Mouse (Mus musculus): Measurements from ENCODE around the gene Serpina1f. TPM values are rescaled to one million over a fixed set of nuclear protein-coding genes. Genes with fewer than 3 reads are reported as not detected.
"Not testable (repeated sequence)": the region's sequence is repeated elsewhere in the genome, so short reads cannot be mapped to it uniquely, and the experiment has no call there.

Gene Serpina1f
- polyA plus RNA-seq, 1 experiment = 0.08 TPM

DNA sequence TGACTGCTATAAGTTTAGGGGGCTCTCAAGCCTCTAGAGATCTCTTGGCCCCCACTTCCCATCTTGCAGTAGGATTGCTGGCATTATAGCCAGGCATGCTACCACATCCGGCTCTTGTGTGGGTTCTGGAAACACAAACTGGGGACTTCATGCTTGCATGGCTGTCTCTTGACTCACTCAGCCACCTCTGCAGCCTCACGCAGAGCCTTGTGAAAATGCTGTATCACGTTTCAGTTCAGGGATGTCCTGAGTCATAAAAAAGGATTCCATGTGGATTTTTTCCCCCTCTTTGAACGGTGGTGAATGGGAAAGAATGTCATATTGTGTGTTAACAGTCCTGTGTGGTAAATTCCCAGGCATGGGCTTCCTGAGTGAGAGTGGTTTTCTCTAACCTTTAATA is 11.6 kb downstream of the Serpina1f start:
- Histone ChIP-seq H3K36me3 (ENCODE audit: control insufficient read depth, insufficient read depth, low read length) (no peaks in the 10 kb centered on the region), H3K27me3 (ENCODE audit: control insufficient read depth, insufficient read depth, low read length) (no peaks in the 10 kb centered on the region), H3K4me1 (replicated peaks; ENCODE audit: control insufficient read depth, insufficient read depth, low read length) (no peaks in the 10 kb centered on the region), H3K4me3 (ENCODE audit: control insufficient read depth, insufficient read depth, low read length) (no peak overlapping the region), H3K27ac (ENCODE audit: control insufficient read depth, insufficient read depth, low read length) (no peak overlapping the region)
- TF ChIP-seq CTCF (IDR thresholded peaks at IDR 0.05; ENCODE audit: borderline replicate concordance, control insufficient read depth, extremely low read depth, insufficient read depth, low read length, poor library complexity) = no peak
- no peak for TF ChIP-seq POLR2A (IDR thresholded peaks at IDR 0.05; ENCODE audit: control insufficient read depth, extremely low read depth, insufficient read depth, low read length, poor library complexity)
- 57% methylated on average over 4 of the region's 4 CpGs for WGBS
- no peak for DNase-seq

DNA sequence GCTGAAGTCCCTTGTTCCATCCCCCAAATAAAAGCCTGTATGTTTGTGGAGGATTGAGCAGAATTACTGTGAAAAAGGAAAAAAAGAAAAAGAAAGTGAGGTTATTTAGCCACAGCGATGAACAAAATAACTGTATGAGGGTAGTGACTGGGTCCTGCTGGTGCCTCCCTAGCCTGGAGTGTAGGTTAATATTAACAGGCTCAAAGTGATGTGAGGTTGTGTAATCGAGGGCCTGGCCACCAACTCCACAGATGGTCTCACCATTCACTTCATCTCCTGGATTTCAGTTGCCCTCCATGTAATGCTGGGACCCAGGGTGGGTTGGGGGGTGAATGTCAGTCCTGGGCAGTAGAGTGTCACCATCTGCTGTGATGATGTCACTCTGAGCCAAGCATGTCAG is 13.6 kb downstream of the Serpina1f start:
- H3K27me3 ChIP-seq (ENCODE audit: control insufficient read depth, insufficient read depth, low read length) = no peaks in the 10 kb centered on the region
- no peak overlapping the region for H3K4me3 ChIP-seq (ENCODE audit: control insufficient read depth, insufficient read depth, low read length)
- TF ChIP-seq POLR2A (IDR thresholded peaks at IDR 0.05; ENCODE audit: control insufficient read depth, extremely low read depth, insufficient read depth, low read length, poor library complexity) (no peak), CTCF (IDR thresholded peaks at IDR 0.05; ENCODE audit: borderline replicate concordance, control insufficient read depth, extremely low read depth, insufficient read depth, low read length, poor library complexity) (no peak)
- no peak overlapping the region for H3K27ac ChIP-seq (ENCODE audit: control insufficient read depth, insufficient read depth, low read length)
- no peak for DNase-seq
- 77% methylated on average over 2 of the region's 2 CpGs for WGBS
- H3K36me3 ChIP-seq (ENCODE audit: control insufficient read depth, insufficient read depth, low read length) = no peaks in the 10 kb centered on the region
- H3K4me1 ChIP-seq (replicated peaks; ENCODE audit: control insufficient read depth, insufficient read depth, low read length) = no peaks in the 10 kb centered on the region

DNA sequence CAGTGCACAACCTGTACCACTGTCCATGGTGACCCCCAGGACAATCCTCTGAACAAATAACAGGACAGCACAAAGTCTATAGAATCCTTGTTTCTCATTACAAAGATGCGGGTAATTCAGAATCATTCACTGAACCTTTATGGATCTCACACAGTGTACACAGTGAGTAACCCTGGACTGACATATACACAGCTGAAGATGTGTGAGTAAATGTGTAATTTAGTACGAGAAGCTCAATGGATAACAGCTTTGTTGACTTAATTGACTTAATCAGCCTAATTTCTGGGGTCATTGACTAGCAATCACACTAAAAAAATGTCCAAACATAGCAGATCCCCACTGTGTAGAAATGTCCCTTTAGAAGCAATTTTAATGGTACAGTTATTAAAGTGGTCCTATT is 14.2 kb downstream of the Serpina1f start:
- no peak for TF ChIP-seq CTCF (IDR thresholded peaks at IDR 0.05; ENCODE audit: borderline replicate concordance, control insufficient read depth, extremely low read depth, insufficient read depth, low read length, poor library complexity)
- TF ChIP-seq POLR2A (IDR thresholded peaks at IDR 0.05; ENCODE audit: control insufficient read depth, extremely low read depth, insufficient read depth, low read length, poor library complexity) = no peak
- no peaks in the 10 kb centered on the region for H3K36me3 ChIP-seq (ENCODE audit: control insufficient read depth, insufficient read depth, low read length)
- no peak overlapping the region for H3K4me3 ChIP-seq (ENCODE audit: control insufficient read depth, insufficient read depth, low read length)
- DNase-seq = no peak
- H3K27me3 ChIP-seq (ENCODE audit: control insufficient read depth, insufficient read depth, low read length) = no peaks in the 10 kb centered on the region
- H3K27ac ChIP-seq (ENCODE audit: control insufficient read depth, insufficient read depth, low read length) = no peak overlapping the region
- H3K4me1 ChIP-seq (replicated peaks; ENCODE audit: control insufficient read depth, insufficient read depth, low read length) = no peaks in the 10 kb centered on the region
- 88% methylated on average over 2 of the region's 2 CpGs for WGBS

DNA sequence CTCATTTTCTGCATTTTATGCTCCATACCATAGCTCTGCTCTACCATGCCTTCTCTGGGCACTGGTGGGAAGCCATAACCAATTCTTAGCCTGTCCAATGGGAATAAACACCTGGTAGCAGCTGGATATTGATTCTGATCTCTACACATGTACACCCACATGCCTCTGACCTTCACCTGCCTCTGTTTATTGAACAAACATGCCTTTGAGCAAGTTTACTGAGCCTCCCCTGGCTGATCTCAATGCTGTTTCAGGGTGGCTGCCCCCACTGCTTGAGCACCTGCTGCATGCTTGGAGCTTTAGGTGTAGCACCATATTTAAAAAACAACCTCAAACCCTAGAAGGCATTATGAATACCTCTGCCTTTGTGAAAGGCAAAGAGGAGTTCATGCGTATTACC is 15.5 kb downstream of the Serpina1f start:
- not testable (repeated sequence) for H3K27me3 ChIP-seq (ENCODE audit: control insufficient read depth, insufficient read depth, low read length); DNase-seq
- 100% methylated on average over 1 of the region's 1 CpGs for WGBS

DNA sequence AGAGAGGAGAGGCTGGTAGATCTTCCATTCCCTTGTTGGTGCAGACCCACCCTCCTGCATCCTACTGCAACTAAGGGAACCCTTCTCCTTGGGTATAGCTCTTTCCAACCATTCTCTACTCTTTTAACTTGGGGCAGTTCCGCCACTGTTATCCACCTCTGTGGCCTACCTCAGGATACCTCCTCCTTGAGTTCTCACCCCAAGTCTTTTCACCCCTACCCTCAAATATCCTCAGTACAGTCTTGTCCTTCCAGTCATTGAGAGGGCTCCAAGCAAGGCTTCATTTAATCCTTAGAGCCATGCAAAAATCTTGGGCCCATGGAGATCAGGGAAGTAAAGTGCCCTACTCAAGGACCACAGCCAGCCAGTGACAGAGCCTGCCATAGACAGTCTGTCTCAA is 19.3 kb downstream of the Serpina1f start, which contains the start of gene Serpina16:
Serpina16 (minus strand) TSS at position 101 of the 400 bp plus-strand sequence.
- H3K4me1 ChIP-seq (replicated peaks; ENCODE audit: control insufficient read depth, insufficient read depth, low read length) = no peaks in the 10 kb centered on the region
- 97% methylated on average over 1 of the region's 1 CpGs for WGBS
- TF ChIP-seq CTCF (IDR thresholded peaks at IDR 0.05; ENCODE audit: borderline replicate concordance, control insufficient read depth, extremely low read depth, insufficient read depth, low read length, poor library complexity) (no peak), POLR2A (IDR thresholded peaks at IDR 0.05; ENCODE audit: control insufficient read depth, extremely low read depth, insufficient read depth, low read length, poor library complexity) (no peak)
- H3K4me3 ChIP-seq (ENCODE audit: control insufficient read depth, insufficient read depth, low read length) = no peak within 1 kb of the TSS
- H3K27ac ChIP-seq (ENCODE audit: control insufficient read depth, insufficient read depth, low read length) = no peak within 1 kb of the TSS
- DNase-seq = no peak
- no peaks in the 10 kb centered on the region for H3K36me3 ChIP-seq (ENCODE audit: control insufficient read depth, insufficient read depth, low read length)
- H3K27me3 ChIP-seq (ENCODE audit: control insufficient read depth, insufficient read depth, low read length) = no peaks in the 10 kb centered on the region

More for the DNA sequence above, 15.5 kb downstream of the Serpina1f start:
- H3K4me3 ChIP-seq (ENCODE audit: control insufficient read depth, insufficient read depth, low read length); H3K36me3 ChIP-seq (ENCODE audit: control insufficient read depth, insufficient read depth, low read length); H3K27ac ChIP-seq (ENCODE audit: control insufficient read depth, insufficient read depth, low read length); H3K4me1 ChIP-seq (replicated peaks; ENCODE audit: control insufficient read depth, insufficient read depth, low read length): not testable (repeated sequence)

DNA sequence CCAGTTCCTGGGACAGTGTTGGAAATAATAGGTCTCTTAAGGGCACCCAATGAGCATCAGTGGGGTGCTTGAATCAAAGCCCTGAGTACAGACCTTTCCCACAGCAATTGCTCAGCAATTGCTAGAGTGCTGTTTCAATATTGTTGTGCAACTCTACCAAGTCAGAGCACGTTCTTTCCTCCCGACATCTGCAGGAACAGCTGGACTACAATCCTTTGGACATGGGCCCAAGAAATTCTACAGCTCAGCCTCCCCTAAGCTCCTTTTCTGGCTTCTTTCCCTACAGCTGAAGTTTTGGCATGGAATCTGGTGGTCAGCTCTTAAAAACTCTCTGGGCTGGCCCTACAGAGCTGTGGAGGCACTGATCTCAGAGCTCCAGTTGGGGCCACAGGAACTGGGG is 22.1 kb downstream of the Serpina1f start:
- TF ChIP-seq POLR2A (IDR thresholded peaks at IDR 0.05; ENCODE audit: control insufficient read depth, extremely low read depth, insufficient read depth, low read length, poor library complexity) (no peak), CTCF (IDR thresholded peaks at IDR 0.05; ENCODE audit: borderline replicate concordance, control insufficient read depth, extremely low read depth, insufficient read depth, low read length, poor library complexity) (no peak)
- WGBS = 91% methylated on average over 2 of the region's 2 CpGs
- no peak for DNase-seq

DNA sequence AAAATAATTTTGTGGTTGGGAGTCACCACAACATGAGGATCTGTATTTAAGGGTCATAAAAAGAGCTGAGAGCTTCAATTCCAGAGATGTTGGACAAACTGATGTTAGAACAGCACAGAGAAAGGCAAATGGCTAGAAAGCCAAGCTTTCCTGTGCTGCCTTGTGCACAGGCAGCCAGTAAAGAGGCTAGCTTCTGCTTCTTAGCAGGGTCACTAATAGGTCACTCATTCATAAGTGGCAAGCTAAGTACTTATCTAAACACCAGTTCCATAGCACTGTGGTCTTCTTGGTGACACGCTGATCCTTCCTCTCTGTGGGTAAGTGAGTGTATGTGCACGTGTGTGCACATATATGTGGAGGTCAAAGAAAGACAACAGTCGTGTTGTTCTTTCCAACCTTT is 23.8 kb downstream of the Serpina1f start:
- Histone ChIP-seq H3K4me3 (ENCODE audit: control insufficient read depth, insufficient read depth, low read length) (no peak overlapping the region), H3K27me3 (ENCODE audit: control insufficient read depth, insufficient read depth, low read length) (no peaks in the 10 kb centered on the region), H3K4me1 (replicated peaks; ENCODE audit: control insufficient read depth, insufficient read depth, low read length) (no peaks in the 10 kb centered on the region), H3K27ac (ENCODE audit: control insufficient read depth, insufficient read depth, low read length) (no peak overlapping the region), H3K36me3 (ENCODE audit: control insufficient read depth, insufficient read depth, low read length) (no peaks in the 10 kb centered on the region)
- TF ChIP-seq CTCF (IDR thresholded peaks at IDR 0.05; ENCODE audit: borderline replicate concordance, control insufficient read depth, extremely low read depth, insufficient read depth, low read length, poor library complexity) (no peak), POLR2A (IDR thresholded peaks at IDR 0.05; ENCODE audit: control insufficient read depth, extremely low read depth, insufficient read depth, low read length, poor library complexity) (no peak)
- no peak for DNase-seq
- WGBS = 79% methylated on average over 3 of the region's 3 CpGs

More for the DNA sequence above, 22.1 kb downstream of the Serpina1f start:
- no peak overlapping the region for H3K27ac ChIP-seq (ENCODE audit: control insufficient read depth, insufficient read depth, low read length)
- H3K4me3 ChIP-seq (ENCODE audit: control insufficient read depth, insufficient read depth, low read length) = no peak overlapping the region
- H3K27me3 ChIP-seq (ENCODE audit: control insufficient read depth, insufficient read depth, low read length) = no peaks in the 10 kb centered on the region
- H3K36me3 ChIP-seq (ENCODE audit: control insufficient read depth, insufficient read depth, low read length) = no peaks in the 10 kb centered on the region
- H3K4me1 ChIP-seq (replicated peaks; ENCODE audit: control insufficient read depth, insufficient read depth, low read length) = no peaks in the 10 kb centered on the region

Measured in thymus, adult 2 months (tissue).